Mouse (Mus musculus): Measurements from ENCODE around the gene Pgm2. TPM values are rescaled to one million over a fixed set of nuclear protein-coding genes. Genes with fewer than 3 reads are reported as not detected.

The Pgm2 gene
- polyA plus RNA-seq, 1 experiment from 2014 or later, result 36.3 TPM

DNA sequence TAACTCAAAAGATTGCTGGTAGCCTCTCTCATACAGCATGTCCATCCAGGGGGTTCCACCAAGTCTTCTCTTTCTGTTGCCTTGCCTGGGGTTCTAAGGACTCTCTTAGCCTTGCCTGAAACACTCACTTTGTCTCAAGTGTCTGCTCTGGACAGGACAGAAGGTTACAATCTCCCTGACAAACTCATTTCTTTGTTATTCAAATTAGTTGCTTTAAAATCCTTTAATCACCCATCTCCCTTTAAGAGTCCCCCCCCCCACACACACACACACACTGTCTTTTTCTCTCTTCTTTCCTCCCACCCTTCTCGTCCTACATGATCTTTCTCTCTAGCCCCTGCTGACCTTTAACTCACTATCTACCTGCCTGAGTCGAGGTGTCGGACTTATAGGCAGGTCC is 44.1 kb upstream of the Pgm2 start:
- no peak overlapping the region for H3K9ac ChIP-seq (ENCODE audit: low read depth, low read length)
- no peak for TF ChIP-seq CTCF (IDR thresholded peaks at IDR 0.05; ENCODE audit: low read depth)
- H3K36me3 ChIP-seq (ENCODE audit: control insufficient read depth, insufficient read depth), result no peaks in the 10 kb centered on the region
- WGBS, result 68% methylated on average over 3 of the region's 3 CpGs
- no peaks in the 10 kb centered on the region for H3K27me3 ChIP-seq (replicated peaks; ENCODE audit: control insufficient read depth, insufficient read depth, low read length)
- no peaks in the 10 kb centered on the region for H3K4me1 ChIP-seq (replicated peaks; ENCODE audit: control insufficient read depth, insufficient read depth, low read length)
- no peak for ATAC-seq
- H3K4me3 ChIP-seq (ENCODE audit: low read depth, low read length), result no peak overlapping the region
- no peak overlapping the region for H3K27ac ChIP-seq (ENCODE audit: low read depth, low read length)
- H3K9me3 ChIP-seq (ENCODE audit: control insufficient read depth), result no peaks in the 10 kb centered on the region
- no peak overlapping the region for H3K4me2 ChIP-seq (replicated peaks; ENCODE audit: low read depth)

DNA sequence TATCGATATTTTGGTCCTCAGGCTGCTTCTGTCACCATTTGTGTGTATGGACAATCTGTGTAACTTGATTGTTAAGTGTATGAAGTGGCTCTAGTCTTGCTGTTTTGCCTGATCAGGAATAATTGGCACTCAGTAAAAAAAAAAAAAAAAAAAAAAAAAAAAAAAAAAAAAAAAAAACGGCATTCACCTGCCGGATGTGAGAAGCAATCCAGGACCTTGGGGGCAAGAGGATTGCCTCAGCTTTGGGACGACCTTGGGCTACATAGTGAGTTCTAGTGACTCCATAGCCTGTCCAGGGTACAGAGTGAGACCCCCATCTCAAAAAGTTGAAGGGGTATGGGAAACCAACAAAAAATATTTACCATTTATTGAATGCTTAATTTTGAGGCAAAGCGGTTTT is 43.5 kb upstream of the Pgm2 start:
- Histone ChIP-seq H3K4me1 (replicated peaks; ENCODE audit: control insufficient read depth, insufficient read depth, low read length) (no peaks in the 10 kb centered on the region), H3K27ac (ENCODE audit: low read depth, low read length) (no peak overlapping the region), H3K9ac (ENCODE audit: low read depth, low read length) (no peak overlapping the region), H3K27me3 (replicated peaks; ENCODE audit: control insufficient read depth, insufficient read depth, low read length) (no peaks in the 10 kb centered on the region), H3K36me3 (ENCODE audit: control insufficient read depth, insufficient read depth) (no peaks in the 10 kb centered on the region), H3K4me3 (ENCODE audit: low read depth, low read length) (no peak overlapping the region), H3K4me2 (replicated peaks; ENCODE audit: low read depth) (no peak overlapping the region), H3K9me3 (ENCODE audit: control insufficient read depth) (no peaks in the 10 kb centered on the region)
- ATAC-seq, result no peak
- TF ChIP-seq CTCF (IDR thresholded peaks at IDR 0.05; ENCODE audit: low read depth), result no peak
- 78% methylated on average over 5 of the region's 5 CpGs for WGBS

DNA sequence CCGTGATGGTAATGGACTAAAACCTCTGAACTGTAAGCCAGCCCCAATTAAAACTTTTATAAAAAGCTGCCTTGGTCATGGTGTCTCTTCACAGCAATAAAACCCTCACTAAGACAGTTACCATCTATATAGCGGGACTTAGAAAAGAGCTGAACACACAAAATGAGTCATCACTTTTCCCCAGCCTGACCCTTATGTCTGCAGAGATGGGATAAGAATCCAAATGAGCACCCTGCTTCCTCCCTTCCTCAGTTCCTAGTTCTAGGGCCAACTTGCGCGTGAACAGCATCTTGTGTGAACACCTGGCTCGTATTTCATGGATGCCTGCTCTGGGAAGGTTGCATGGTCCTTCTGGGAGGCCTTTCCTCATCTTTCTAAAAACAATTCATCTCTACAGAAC is 39.7 kb upstream of the Pgm2 start:
- WGBS, result 86% methylated on average over 5 of the region's 5 CpGs
- Histone ChIP-seq H3K27ac (ENCODE audit: low read depth, low read length) (no peak overlapping the region), H3K9ac (ENCODE audit: low read depth, low read length) (no peak overlapping the region), H3K4me2 (replicated peaks; ENCODE audit: low read depth) (no peak overlapping the region), H3K9me3 (ENCODE audit: control insufficient read depth) (no peaks in the 10 kb centered on the region), H3K4me1 (replicated peaks; ENCODE audit: control insufficient read depth, insufficient read depth, low read length) (no peaks in the 10 kb centered on the region), H3K27me3 (replicated peaks; ENCODE audit: control insufficient read depth, insufficient read depth, low read length) (no peaks in the 10 kb centered on the region), H3K4me3 (ENCODE audit: low read depth, low read length) (no peak overlapping the region), H3K36me3 (ENCODE audit: control insufficient read depth, insufficient read depth) (no peaks in the 10 kb centered on the region)
- no peak for ATAC-seq
- TF ChIP-seq CTCF (IDR thresholded peaks at IDR 0.05; ENCODE audit: low read depth), result no peak

DNA sequence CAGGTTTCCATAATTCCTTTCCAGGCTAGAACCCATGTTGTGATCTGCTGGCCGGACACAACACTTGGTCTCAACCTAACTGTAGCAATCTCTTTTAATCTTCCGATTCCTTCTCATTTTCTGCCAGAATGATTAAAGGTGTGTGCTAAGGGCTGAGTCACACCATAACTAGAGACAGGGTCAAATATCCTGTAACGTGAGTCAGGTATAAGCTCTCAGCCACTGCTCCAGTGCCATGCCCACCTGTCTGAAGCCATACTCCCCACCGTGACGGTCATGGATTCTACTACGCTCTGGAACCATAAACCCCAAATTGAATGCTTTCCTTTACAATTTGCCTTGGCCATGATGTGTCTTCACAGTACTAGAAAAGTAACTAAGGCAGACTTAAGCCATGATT is 36.5 kb upstream of the Pgm2 start:
- no peak for TF ChIP-seq CTCF (IDR thresholded peaks at IDR 0.05; ENCODE audit: low read depth)
- no peaks in the 10 kb centered on the region for H3K4me1 ChIP-seq (replicated peaks; ENCODE audit: control insufficient read depth, insufficient read depth, low read length)

DNA sequence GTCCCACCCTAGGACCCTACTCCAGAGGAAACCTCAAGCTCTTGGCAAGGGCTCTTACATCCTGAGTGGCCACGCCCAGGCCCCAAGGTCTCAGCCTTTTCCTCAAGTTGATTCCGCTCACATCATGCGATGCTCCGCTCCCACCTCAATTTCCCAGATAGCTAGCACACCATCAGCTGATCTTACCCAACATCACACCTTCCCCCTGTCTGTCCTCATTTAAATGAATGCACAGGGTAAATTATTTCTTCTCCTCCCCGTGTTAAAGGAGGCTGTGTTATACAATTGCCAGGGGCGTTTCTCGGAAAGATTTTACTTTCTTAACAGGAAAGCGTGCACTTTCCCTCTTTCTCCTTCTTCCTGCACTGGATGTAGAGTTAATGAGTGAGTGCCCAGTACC is 31.9 kb upstream of the Pgm2 start:
- Histone ChIP-seq H3K4me2 (replicated peaks; ENCODE audit: low read depth) (no peak overlapping the region), H3K9me3 (ENCODE audit: control insufficient read depth) (peaks cover 3% of the 10 kb centered on the region; the same call in 1 of the 2 replicates), H3K27me3 (replicated peaks; ENCODE audit: control insufficient read depth, insufficient read depth, low read length) (no peaks in the 10 kb centered on the region), H3K27ac (ENCODE audit: low read depth, low read length) (no peak overlapping the region), H3K9ac (ENCODE audit: low read depth, low read length) (no peak overlapping the region), H3K36me3 (ENCODE audit: control insufficient read depth, insufficient read depth) (no peaks in the 10 kb centered on the region), H3K4me3 (ENCODE audit: low read depth, low read length) (no peak overlapping the region), H3K4me1 (replicated peaks; ENCODE audit: control insufficient read depth, insufficient read depth, low read length) (no peaks in the 10 kb centered on the region)
- TF ChIP-seq CTCF (IDR thresholded peaks at IDR 0.05; ENCODE audit: low read depth), result no peak
- WGBS, result 89% methylated on average over 8 of the region's 8 CpGs
- no peak for ATAC-seq

More for the DNA sequence above, 36.5 kb upstream of the Pgm2 start:
- no peak overlapping the region for H3K4me2 ChIP-seq (replicated peaks; ENCODE audit: low read depth)
- H3K4me3 ChIP-seq (ENCODE audit: low read depth, low read length), result no peak overlapping the region
- no peaks in the 10 kb centered on the region for H3K36me3 ChIP-seq (ENCODE audit: control insufficient read depth, insufficient read depth)
- no peak overlapping the region for H3K9ac ChIP-seq (ENCODE audit: low read depth, low read length)
- peaks cover 3% of the 10 kb centered on the region; the same call in 1 of the 2 replicates for H3K9me3 ChIP-seq (ENCODE audit: control insufficient read depth)
- 94% methylated on average over 6 of the region's 6 CpGs for WGBS
- no peak for ATAC-seq
- no peaks in the 10 kb centered on the region for H3K27me3 ChIP-seq (replicated peaks; ENCODE audit: control insufficient read depth, insufficient read depth, low read length)
- no peak overlapping the region for H3K27ac ChIP-seq (ENCODE audit: low read depth, low read length)

DNA sequence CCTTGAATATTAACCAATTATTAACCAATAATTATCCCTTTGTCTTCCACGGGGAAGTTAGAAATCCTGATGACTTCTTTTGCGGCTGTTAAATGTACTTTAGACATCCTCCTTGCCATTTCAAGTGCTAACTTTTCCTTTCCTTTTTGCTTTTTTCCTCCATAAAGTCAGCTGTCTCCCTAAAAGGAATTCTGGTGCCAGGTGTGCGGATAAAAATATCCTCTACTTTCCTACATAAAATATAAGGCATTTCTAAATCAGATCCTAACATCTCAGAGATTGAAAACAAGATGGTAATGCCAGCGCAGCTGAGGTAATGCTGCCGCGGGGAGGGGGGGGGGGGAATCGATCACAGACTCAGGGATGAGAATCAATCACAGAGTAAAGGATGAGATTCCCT is 31.1 kb upstream of the Pgm2 start:
- no peaks in the 10 kb centered on the region for H3K27me3 ChIP-seq (replicated peaks; ENCODE audit: control insufficient read depth, insufficient read depth, low read length)
- no peak for TF ChIP-seq CTCF (IDR thresholded peaks at IDR 0.05; ENCODE audit: low read depth)
- H3K4me3 ChIP-seq (ENCODE audit: low read depth, low read length), result no peak overlapping the region
- ATAC-seq, result no peak
- no peak overlapping the region for H3K9ac ChIP-seq (ENCODE audit: low read depth, low read length)
- no peak overlapping the region for H3K4me2 ChIP-seq (replicated peaks; ENCODE audit: low read depth)
- WGBS, result 83% methylated on average over 7 of the region's 7 CpGs
- no peaks in the 10 kb centered on the region for H3K4me1 ChIP-seq (replicated peaks; ENCODE audit: control insufficient read depth, insufficient read depth, low read length)
- H3K36me3 ChIP-seq (ENCODE audit: control insufficient read depth, insufficient read depth), result no peaks in the 10 kb centered on the region
- H3K9me3 ChIP-seq (ENCODE audit: control insufficient read depth), result peaks cover 3% of the 10 kb centered on the region; the same call in 1 of the 2 replicates
- H3K27ac ChIP-seq (ENCODE audit: low read depth, low read length), result no peak overlapping the region
